Mouse (Mus musculus): ENCODE data around the gene Hoxa10. TPM values are rescaled to one million over a fixed set of nuclear protein-coding genes. Genes with fewer than 3 reads are reported as not detected.

Gene Hoxa10
- total RNA-seq, 2 experiments from 2014 or later: 0.42 to 1.5 TPM

- no peak for DNase-seq
Measured at GRCm38 (mm10) chr6:52217895-52218642, 22.6 kb downstream of the Hoxa10 start.

GRCm38 (mm10) chr6:52217459-52217768, 23.2 kb downstream of the Hoxa10 start:
- peak; percentile 90 for DNase-seq

GRCm38 (mm10) chr6:52216691-52217458, 23.8 kb downstream of the Hoxa10 start:
- peak; percentile 67 for DNase-seq

GRCm38 (mm10) chr6:52215771-52216535, 24.7 kb downstream of the Hoxa10 start:
- DNase-seq: peak; percentile 42

GRCm38 (mm10) chr6:52215070-52215469, 25.6 kb downstream of the Hoxa10 start:
- DNase-seq: no peak

GRCm38 (mm10) chr6:52214271-52214670, 26.4 kb downstream of the Hoxa10 start:
- DNase-seq: no peak

GRCm38 (mm10) chr6:52213119-52213986, 27.3 kb downstream of the Hoxa10 start, which contains the start of the genes Hoxa3 and Gm28308:
Gene Hoxa3 (minus strand): TSS chr6:52213336.
Gene Gm28308 (minus strand): TSS chr6:52213339.
- DNase-seq: peak; percentile 85

- peak; percentile 82 for DNase-seq
Measured at GRCm38 (mm10) chr6:52212556-52213118, 28.0 kb downstream of the Hoxa10 start.

- DNase-seq: peak; percentile 36
Measured at GRCm38 (mm10) chr6:52211961-52212360, 28.7 kb downstream of the Hoxa10 start.

GRCm38 (mm10) chr6:52211170-52211935, 29.3 kb downstream of the Hoxa10 start:
- peak; percentile 92 for DNase-seq

GRCm38 (mm10) chr6:52209685-52210046, 31.0 kb downstream of the Hoxa10 start:
- DNase-seq: peak; percentile 38

GRCm38 (mm10) chr6:52208868-52209684, 31.6 kb downstream of the Hoxa10 start:
- DNase-seq: no peak

- peak; percentile 86 for DNase-seq
Measured at GRCm38 (mm10) chr6:52208072-52208867, 32.4 kb downstream of the Hoxa10 start, which contains the start of gene Hoxa6. Gene Hoxa6 (minus strand): TSS chr6:52208722.

GRCm38 (mm10) chr6:52207684-52207976, 33.0 kb downstream of the Hoxa10 start:
- DNase-seq: no peak

GRCm38 (mm10) chr6:52206882-52207683, 33.6 kb downstream of the Hoxa10 start:
- DNase-seq: no peak

- DNase-seq: peak; percentile 33
Measured at GRCm38 (mm10) chr6:52205638-52206621, 34.7 kb downstream of the Hoxa10 start.

- peak; percentile 39 for DNase-seq
Measured at GRCm38 (mm10) chr6:52205221-52205620, 35.4 kb downstream of the Hoxa10 start.
